Mouse (Mus musculus): Measurements from ENCODE around the gene Rdh16f2.
"Not testable (repeated sequence)": the region's sequence is repeated elsewhere in the genome, so short reads cannot be mapped to it uniquely, and the experiment has no call there.

The Rdh16f2 gene

GRCm38 (mm10) chr10:127866232-127866631 is at the start of gene Rdh16f2:
Gene Rdh16f2 (plus strand): TSS chr10:127866474.
- in situ Hi-C loops (cut with MboI; ENCODE audit: unreplicated experiment in 2 of 2) = no loop called here

GRCm38 (mm10) chr10:127817268-127817910 is 48.9 kb upstream of the Rdh16f2 start:
- in situ Hi-C loops (cut with MboI; ENCODE audit: unreplicated experiment in 2 of 2) = not testable (repeated sequence)

GRCm38 (mm10) chr10:127821806-127822205 is 44.5 kb upstream of the Rdh16f2 start:
- in situ Hi-C loops (cut with MboI; ENCODE audit: unreplicated experiment in 2 of 2) = not testable (repeated sequence)

GRCm38 (mm10) chr10:127825386-127825785 is 40.9 kb upstream of the Rdh16f2 start:
- in situ Hi-C loops (cut with MboI; ENCODE audit: unreplicated experiment in 2 of 2) = no loop called here

- in situ Hi-C loops (cut with MboI; ENCODE audit: unreplicated experiment in 2 of 2) = no loop called here
Measured at GRCm38 (mm10) chr10:127829121-127829520, 37.2 kb upstream of the Rdh16f2 start.

- in situ Hi-C loops (cut with MboI; ENCODE audit: unreplicated experiment in 2 of 2) = not testable (repeated sequence)
Measured at GRCm38 (mm10) chr10:127834186-127834585, 32.1 kb upstream of the Rdh16f2 start.

- in situ Hi-C loops (cut with MboI; ENCODE audit: unreplicated experiment in 2 of 2) = no loop called here
Measured at GRCm38 (mm10) chr10:127835292-127835691, 31.0 kb upstream of the Rdh16f2 start.

GRCm38 (mm10) chr10:127837793-127838192 is 28.5 kb upstream of the Rdh16f2 start:
- in situ Hi-C loops (cut with MboI; ENCODE audit: unreplicated experiment in 2 of 2) = not testable (repeated sequence)

- in situ Hi-C loops (cut with MboI; ENCODE audit: unreplicated experiment in 2 of 2) = no loop called here
Measured at GRCm38 (mm10) chr10:127838539-127838938, 27.7 kb upstream of the Rdh16f2 start.

- in situ Hi-C loops (cut with MboI; ENCODE audit: unreplicated experiment in 2 of 2) = no loop called here
Measured at GRCm38 (mm10) chr10:127840776-127841175, 25.5 kb upstream of the Rdh16f2 start.

GRCm38 (mm10) chr10:127845945-127846344 is 20.3 kb upstream of the Rdh16f2 start:
- in situ Hi-C loops (cut with MboI; ENCODE audit: unreplicated experiment in 2 of 2) = not testable (repeated sequence)

GRCm38 (mm10) chr10:127848089-127848488 is 18.2 kb upstream of the Rdh16f2 start:
- in situ Hi-C loops (cut with MboI; ENCODE audit: unreplicated experiment in 2 of 2) = no loop called here

GRCm38 (mm10) chr10:127849628-127850027 is 16.6 kb upstream of the Rdh16f2 start, which contains the start of gene Rdh19:
Gene Rdh19 (plus strand): TSS chr10:127849928.
- in situ Hi-C loops (cut with MboI; ENCODE audit: unreplicated experiment in 2 of 2) = no loop called here

GRCm38 (mm10) chr10:127856376-127856775 is 9.9 kb upstream of the Rdh16f2 start:
- in situ Hi-C loops (cut with MboI; ENCODE audit: unreplicated experiment in 2 of 2) = no loop called here

- in situ Hi-C loops (cut with MboI; ENCODE audit: unreplicated experiment in 2 of 2) = no loop called here
Measured at GRCm38 (mm10) chr10:127864931-127865330, 1.3 kb upstream of the Rdh16f2 start.

GRCm38 (mm10) chr10:127872484-127872883 is 6.2 kb downstream of the Rdh16f2 start:
- in situ Hi-C loops (cut with MboI; ENCODE audit: unreplicated experiment in 2 of 2) = no loop called here

- in situ Hi-C loops (cut with MboI; ENCODE audit: unreplicated experiment in 2 of 2) = no loop called here
Measured at GRCm38 (mm10) chr10:127877681-127878080, 11.4 kb downstream of the Rdh16f2 start.

GRCm38 (mm10) chr10:127878262-127879057 is 12.2 kb downstream of the Rdh16f2 start:
- in situ Hi-C loops (cut with MboI; ENCODE audit: unreplicated experiment in 2 of 2) = no loop called here

GRCm38 (mm10) chr10:127879155-127879688 is 12.9 kb downstream of the Rdh16f2 start:
- in situ Hi-C loops (cut with MboI; ENCODE audit: unreplicated experiment in 2 of 2) = no loop called here

GRCm38 (mm10) chr10:127881041-127881440 is 14.8 kb downstream of the Rdh16f2 start:
- in situ Hi-C loops (cut with MboI; ENCODE audit: unreplicated experiment in 2 of 2) = no loop called here

- in situ Hi-C loops (cut with MboI; ENCODE audit: unreplicated experiment in 2 of 2) = no loop called here
Measured at GRCm38 (mm10) chr10:127886551-127886950, 20.3 kb downstream of the Rdh16f2 start.

- in situ Hi-C loops (cut with MboI; ENCODE audit: unreplicated experiment in 2 of 2) = no loop called here
Measured at GRCm38 (mm10) chr10:127886971-127887370, 20.7 kb downstream of the Rdh16f2 start.

Data from v-Abl transformed pro-B cells (cell line).